Mouse (Mus musculus): ENCODE measurements around the gene Cln5. TPM values are rescaled to one million over a fixed set of nuclear protein-coding genes. Genes with fewer than 3 reads are reported as not detected.

The Cln5 gene
- polyA plus RNA-seq, 1 experiment = 3.2 TPM

GRCm38 (mm10) chr14:103101171-103101570 lies 31.2 kb downstream of the Cln5 start:
- TF ChIP-seq CTCF (IDR thresholded peaks at IDR 0.05; ENCODE audit: control insufficient read depth, insufficient read depth, insufficient replicate concordance, low read depth, low read length) (no peak), POLR2A (IDR thresholded peaks at IDR 0.05; ENCODE audit: control insufficient read depth, low read depth, low read length) (no peak)
- Histone ChIP-seq H3K4me1 (ENCODE audit: control insufficient read depth, insufficient read depth, low read length) (no peaks in the 10 kb centered on the region; the same call in 1 of the 2 replicates), H3K27ac (ENCODE audit: control insufficient read depth, insufficient read depth, low read depth, low read length) (no peak overlapping the region), H3K4me3 (ENCODE audit: control insufficient read depth, low read depth, low read length) (no peak overlapping the region), H3K36me3 (ENCODE audit: control insufficient read depth, insufficient read depth, low read length) (no peaks in the 10 kb centered on the region), H3K27me3 (ENCODE audit: control insufficient read depth, insufficient read depth, low read length) (no peaks in the 10 kb centered on the region)

DNA sequence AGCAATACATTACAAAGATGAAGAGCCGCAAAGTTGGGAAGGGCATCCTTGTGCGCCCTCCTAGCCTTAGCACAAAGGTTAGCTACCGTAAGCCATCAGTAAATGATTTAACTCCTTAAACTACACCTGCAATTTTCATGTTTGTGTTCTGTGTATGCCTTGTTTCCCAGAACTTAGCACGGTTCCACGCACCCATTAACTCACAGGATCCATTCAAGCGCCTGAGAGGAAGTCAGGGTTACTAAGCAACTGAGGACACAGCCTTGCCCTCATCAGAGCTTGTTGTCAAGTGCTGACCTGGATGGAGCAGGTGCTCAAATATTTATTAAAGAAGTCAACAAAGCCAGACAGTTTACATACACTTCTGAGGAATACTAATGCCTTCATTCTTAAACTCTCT lies 32.2 kb downstream of the Cln5 start:
- Histone ChIP-seq H3K4me3 (ENCODE audit: control insufficient read depth, low read depth, low read length) (no peak overlapping the region), H3K27ac (ENCODE audit: control insufficient read depth, insufficient read depth, low read depth, low read length) (no peak overlapping the region), H3K36me3 (ENCODE audit: control insufficient read depth, insufficient read depth, low read length) (no peaks in the 10 kb centered on the region), H3K4me1 (ENCODE audit: control insufficient read depth, insufficient read depth, low read length) (no peaks in the 10 kb centered on the region; the same call in 1 of the 2 replicates), H3K27me3 (ENCODE audit: control insufficient read depth, insufficient read depth, low read length) (no peaks in the 10 kb centered on the region)
- TF ChIP-seq CTCF (IDR thresholded peaks at IDR 0.05; ENCODE audit: control insufficient read depth, insufficient read depth, insufficient replicate concordance, low read depth, low read length) = no peak
- TF ChIP-seq POLR2A (IDR thresholded peaks at IDR 0.05; ENCODE audit: control insufficient read depth, low read depth, low read length) = no peak

- Histone ChIP-seq H3K36me3 (ENCODE audit: control insufficient read depth, insufficient read depth, low read length) (no peaks in the 10 kb centered on the region), H3K4me1 (ENCODE audit: control insufficient read depth, insufficient read depth, low read length) (no peaks in the 10 kb centered on the region), H3K27me3 (ENCODE audit: control insufficient read depth, insufficient read depth, low read length) (no peaks in the 10 kb centered on the region), H3K27ac (ENCODE audit: control insufficient read depth, insufficient read depth, low read depth, low read length) (no peak overlapping the region), H3K4me3 (ENCODE audit: control insufficient read depth, low read depth, low read length) (no peak overlapping the region)
- TF ChIP-seq CTCF (IDR thresholded peaks at IDR 0.05; ENCODE audit: control insufficient read depth, insufficient read depth, insufficient replicate concordance, low read depth, low read length) (no peak), POLR2A (IDR thresholded peaks at IDR 0.05; ENCODE audit: control insufficient read depth, low read depth, low read length) (no peak)
Measured at GRCm38 (mm10) chr14:103102731-103103335, 32.8 kb downstream of the Cln5 start.

DNA sequence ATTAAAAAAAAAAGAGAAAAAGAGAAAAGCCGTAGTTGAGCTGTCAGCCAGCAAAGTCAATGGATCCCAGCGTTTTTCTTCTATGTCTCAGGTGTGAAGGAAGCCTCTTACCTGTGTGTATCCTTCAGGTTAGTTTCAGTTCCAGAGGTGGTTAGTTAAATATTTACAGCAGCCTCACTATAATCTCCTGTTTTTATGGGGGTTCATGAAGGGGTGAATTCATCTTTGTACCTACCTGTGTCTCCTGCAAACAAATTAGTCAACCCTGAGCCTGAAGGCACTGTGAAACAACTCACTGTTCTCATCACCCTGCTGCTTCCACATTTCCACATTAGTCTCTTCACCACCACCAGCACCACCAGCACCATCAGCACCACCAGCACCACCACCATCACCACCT lies 36.3 kb downstream of the Cln5 start:
- Histone ChIP-seq H3K36me3 (ENCODE audit: control insufficient read depth, insufficient read depth, low read length) (no peaks in the 10 kb centered on the region), H3K27me3 (ENCODE audit: control insufficient read depth, insufficient read depth, low read length) (no peaks in the 10 kb centered on the region), H3K27ac (ENCODE audit: control insufficient read depth, insufficient read depth, low read depth, low read length) (no peak overlapping the region), H3K4me3 (ENCODE audit: control insufficient read depth, low read depth, low read length) (no peak overlapping the region), H3K4me1 (ENCODE audit: control insufficient read depth, insufficient read depth, low read length) (no peaks in the 10 kb centered on the region)
- no peak for TF ChIP-seq CTCF (IDR thresholded peaks at IDR 0.05; ENCODE audit: control insufficient read depth, insufficient read depth, insufficient replicate concordance, low read depth, low read length)
- no peak for TF ChIP-seq POLR2A (IDR thresholded peaks at IDR 0.05; ENCODE audit: control insufficient read depth, low read depth, low read length)

GRCm38 (mm10) chr14:103109971-103110370 lies 40.0 kb downstream of the Cln5 start:
- H3K27ac ChIP-seq (ENCODE audit: control insufficient read depth, insufficient read depth, low read depth, low read length) = no peak overlapping the region
- H3K4me1 ChIP-seq (ENCODE audit: control insufficient read depth, insufficient read depth, low read length) = no peaks in the 10 kb centered on the region
- no peaks in the 10 kb centered on the region for H3K27me3 ChIP-seq (ENCODE audit: control insufficient read depth, insufficient read depth, low read length)
- TF ChIP-seq POLR2A (IDR thresholded peaks at IDR 0.05; ENCODE audit: control insufficient read depth, low read depth, low read length) = no peak
- TF ChIP-seq CTCF (IDR thresholded peaks at IDR 0.05; ENCODE audit: control insufficient read depth, insufficient read depth, insufficient replicate concordance, low read depth, low read length) = no peak
- H3K36me3 ChIP-seq (ENCODE audit: control insufficient read depth, insufficient read depth, low read length) = no peaks in the 10 kb centered on the region; the same call in 1 of the 2 replicates
- no peak overlapping the region for H3K4me3 ChIP-seq (ENCODE audit: control insufficient read depth, low read depth, low read length)

DNA sequence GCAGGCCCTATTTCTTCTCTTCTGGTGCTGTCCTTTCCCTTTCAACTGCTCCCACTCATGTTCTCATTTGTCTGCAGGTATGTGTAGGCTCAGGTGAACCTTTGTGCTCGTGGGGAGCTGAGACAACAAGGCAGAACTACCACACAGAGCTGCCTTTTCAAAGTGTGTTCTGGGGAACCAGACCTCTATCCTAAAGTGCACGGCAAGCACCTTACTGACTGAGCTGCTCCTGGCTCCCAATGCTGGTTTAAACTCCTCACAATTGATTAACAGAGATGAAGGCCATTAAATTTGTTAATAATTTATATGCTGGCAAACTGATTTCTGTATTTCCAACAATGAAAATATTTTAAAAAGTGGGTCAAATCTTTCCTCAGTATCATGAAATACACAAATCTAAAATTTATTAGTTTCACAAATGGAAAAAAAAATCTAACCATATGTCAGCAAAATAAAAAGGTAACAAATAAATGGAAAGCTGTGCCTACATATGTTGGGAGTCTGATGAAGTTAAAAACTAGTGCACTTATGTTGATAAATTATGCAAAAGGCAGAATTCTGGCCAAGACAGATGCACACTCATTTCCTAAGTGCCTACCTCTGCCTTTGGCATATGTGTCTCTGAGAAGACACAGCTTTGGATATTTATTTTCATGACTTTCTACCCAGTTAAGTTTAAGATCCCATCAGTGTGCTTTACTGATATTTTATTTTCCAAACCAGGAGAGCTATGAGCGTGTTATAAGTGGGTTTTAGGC lies 42.8 kb downstream of the Cln5 start:
- H3K27ac ChIP-seq (ENCODE audit: control insufficient read depth, insufficient read depth, low read depth, low read length) = no peak overlapping the region
- TF ChIP-seq CTCF (IDR thresholded peaks at IDR 0.05; ENCODE audit: control insufficient read depth, insufficient read depth, insufficient replicate concordance, low read depth, low read length) (no peak), POLR2A (IDR thresholded peaks at IDR 0.05; ENCODE audit: control insufficient read depth, low read depth, low read length) (no peak)
- peaks cover 3% of the 10 kb centered on the region for H3K36me3 ChIP-seq (ENCODE audit: control insufficient read depth, insufficient read depth, low read length)
- no peaks in the 10 kb centered on the region for H3K27me3 ChIP-seq (ENCODE audit: control insufficient read depth, insufficient read depth, low read length)
- no peak overlapping the region for H3K4me3 ChIP-seq (ENCODE audit: control insufficient read depth, low read depth, low read length)
- no peaks in the 10 kb centered on the region for H3K4me1 ChIP-seq (ENCODE audit: control insufficient read depth, insufficient read depth, low read length)

- peak overlapping the region; percentile 76 for H3K4me3 ChIP-seq (ENCODE audit: control insufficient read depth, low read depth, low read length)
- no peaks in the 10 kb centered on the region for H3K4me1 ChIP-seq (ENCODE audit: control insufficient read depth, insufficient read depth, low read length)
- peak overlapping the region; percentile 57 for H3K27ac ChIP-seq (ENCODE audit: control insufficient read depth, insufficient read depth, low read depth, low read length)
- H3K36me3 ChIP-seq (ENCODE audit: control insufficient read depth, insufficient read depth, low read length) = peaks cover 4% of the 10 kb centered on the region
- no peak for TF ChIP-seq POLR2A (IDR thresholded peaks at IDR 0.05; ENCODE audit: control insufficient read depth, low read depth, low read length)
- TF ChIP-seq CTCF (IDR thresholded peaks at IDR 0.05; ENCODE audit: control insufficient read depth, insufficient read depth, insufficient replicate concordance, low read depth, low read length) = no peak
- H3K27me3 ChIP-seq (ENCODE audit: control insufficient read depth, insufficient read depth, low read length) = no peaks in the 10 kb centered on the region
Measured at GRCm38 (mm10) chr14:103114994-103115670, 45.1 kb downstream of the Cln5 start.

All from testis, adult 2 months (tissue).